Mouse (Mus musculus) mesoderm, embryonic 11.5 days (tissue): ENCODE measurements at regions not wholly inside any gene's neighbourhood (a gene's known extent, or its start where the extent isn't known, plus 50 kb on each side); places are given as distances from the start of the nearest gene placed in this dataset.

Source experiments
- DNase-seq: peaks from one replicate; pipeline ENCODE4 v3.0.0-alpha.2; 2012; ENCODE audit warnings: low read depth, low spot score

GRCm38 (mm10) chr15:51643772-51644311, 2240.9 kb upstream of the Gm7489 start:
- DNase-seq: no peak

GRCm38 (mm10) chr15:51646304-51646703, 2238.4 kb upstream of the Gm7489 start:
- no peak for DNase-seq

GRCm38 (mm10) chr15:51652497-51652896, 2232.2 kb upstream of the Gm7489 start:
- no peak for DNase-seq

- no peak for DNase-seq
Observed at GRCm38 (mm10) chr15:51657621-51658020, 2227.1 kb upstream of the Gm7489 start.

- DNase-seq: no peak
Observed at GRCm38 (mm10) chr15:51668340-51668739, 2216.4 kb upstream of the Gm7489 start.

GRCm38 (mm10) chr15:51671667-51672372, 2212.9 kb upstream of the Gm7489 start:
- DNase-seq: no peak

- no peak for DNase-seq
Observed at GRCm38 (mm10) chr15:51673483-51673882, 2211.2 kb upstream of the Gm7489 start.

- DNase-seq: no peak
Observed at GRCm38 (mm10) chr15:51675291-51675690, 2209.4 kb upstream of the Gm7489 start.

- DNase-seq: no peak
Observed at GRCm38 (mm10) chr15:51676694-51677093, 2208.0 kb upstream of the Gm7489 start.

- DNase-seq: no peak
Observed at GRCm38 (mm10) chr15:51677266-51677665, 2207.4 kb upstream of the Gm7489 start.

GRCm38 (mm10) chr15:51679186-51679902, 2205.4 kb upstream of the Gm7489 start:
- DNase-seq: no peak

GRCm38 (mm10) chr15:51680494-51680893, 2204.2 kb upstream of the Gm7489 start:
- DNase-seq: no peak

- no peak for DNase-seq
Observed at GRCm38 (mm10) chr15:51681191-51681590, 2203.5 kb upstream of the Gm7489 start.

- DNase-seq: no peak
Observed at GRCm38 (mm10) chr15:51682331-51682730, 2202.4 kb upstream of the Gm7489 start.

- DNase-seq: no peak
Observed at GRCm38 (mm10) chr15:51687007-51687540, 2197.6 kb upstream of the Gm7489 start.

- DNase-seq: no peak
Observed at GRCm38 (mm10) chr15:51689498-51689897, 2195.2 kb upstream of the Gm7489 start.

GRCm38 (mm10) chr15:51692671-51693070, 2192.0 kb upstream of the Gm7489 start:
- DNase-seq: no peak

- no peak for DNase-seq
Observed at GRCm38 (mm10) chr15:51696344-51697016, 2188.2 kb upstream of the Gm7489 start.

GRCm38 (mm10) chr15:51704198-51704597, 2180.5 kb upstream of the Gm7489 start:
- DNase-seq: no peak

- DNase-seq: no peak
Observed at GRCm38 (mm10) chr15:51709871-51710655, 2174.6 kb upstream of the Gm7489 start.

- no peak for DNase-seq
Observed at GRCm38 (mm10) chr15:51720873-51721308, 2163.8 kb upstream of the Gm7489 start.
